Mouse (Mus musculus) liver, adult (tissue): Measurements from ENCODE around the gene A930017K11Rik.

Source experiments
- GATA4 ChIP-seq: IDR thresholded peaks from 2 replicates; pipeline ENCODE4 v1.6.1; 2014; ENCODE audit warnings: mild to moderate bottlenecking, low read length; ENCODE audit not compliant: insufficient replicate concordance

Gene A930017K11Rik

GRCm38 (mm10) chr17:25947576-25947975 lies 4.8 kb downstream of the A930017K11Rik start:
- TF ChIP-seq GATA4, result no peak

GRCm38 (mm10) chr17:25946891-25947290 lies 5.5 kb downstream of the A930017K11Rik start:
- TF ChIP-seq GATA4, result no peak

GRCm38 (mm10) chr17:25946349-25946748 lies 6.0 kb downstream of the A930017K11Rik start:
- TF ChIP-seq GATA4, result no peak

- no peak for TF ChIP-seq GATA4
Observed at GRCm38 (mm10) chr17:25945517-25946155, 6.7 kb downstream of the A930017K11Rik start.

GRCm38 (mm10) chr17:25944366-25945163 lies 7.8 kb downstream of the A930017K11Rik start, which contains the start of the genes Pigq and Nhlrc4:
Pigq (minus strand) TSS chr17:25944936.
Nhlrc4 (minus strand) TSS chr17:25944961.
- TF ChIP-seq GATA4, result no peak

- no peak for TF ChIP-seq GATA4
Observed at GRCm38 (mm10) chr17:25943769-25944168, 8.6 kb downstream of the A930017K11Rik start.

GRCm38 (mm10) chr17:25943221-25943620 lies 9.1 kb downstream of the A930017K11Rik start:
- no peak for TF ChIP-seq GATA4

GRCm38 (mm10) chr17:25942597-25943151 lies 9.7 kb downstream of the A930017K11Rik start:
- no peak for TF ChIP-seq GATA4

- TF ChIP-seq GATA4, result peak; percentile 39; the same call in 1 of the 2 replicates
Observed at GRCm38 (mm10) chr17:25941511-25942241, 10.7 kb downstream of the A930017K11Rik start.

GRCm38 (mm10) chr17:25934526-25934925 lies 17.8 kb downstream of the A930017K11Rik start:
- TF ChIP-seq GATA4, result no peak

GRCm38 (mm10) chr17:25925348-25925747 lies 27.0 kb downstream of the A930017K11Rik start:
- TF ChIP-seq GATA4, result no peak

GRCm38 (mm10) chr17:25922120-25922519 lies 30.2 kb downstream of the A930017K11Rik start:
- TF ChIP-seq GATA4, result no peak

- peak; percentile 97 for TF ChIP-seq GATA4
Observed at GRCm38 (mm10) chr17:25919786-25920642, 32.4 kb downstream of the A930017K11Rik start.

GRCm38 (mm10) chr17:25919144-25919785 lies 33.1 kb downstream of the A930017K11Rik start, which contains the start of gene Rab40c:
Rab40c (minus strand) TSS chr17:25919727.
- TF ChIP-seq GATA4, result no peak
